Mouse (Mus musculus) cerebellum, adult 11 months (tissue): ENCODE results near the gene Rrp1.

Experiments
- DNase-seq: peaks from one replicate; pipeline ENCODE4 v3.0.0; 2022

The Rrp1 gene

GRCm38 (mm10) chr10:78412319-78413151, at the start of gene Rrp1:
Rrp1 (minus strand) TSS chr10:78413043.
- DNase-seq, result peak; percentile 97

GRCm38 (mm10) chr10:78461767-78462166, 48.9 kb upstream of the Rrp1 start:
- DNase-seq, result no peak

GRCm38 (mm10) chr10:78460463-78460862, 47.6 kb upstream of the Rrp1 start:
- no peak for DNase-seq

GRCm38 (mm10) chr10:78458348-78459111, 45.7 kb upstream of the Rrp1 start:
- no peak for DNase-seq

- DNase-seq, result no peak
These were observed 44.9 kb upstream of the Rrp1 start for GRCm38 (mm10) chr10:78457495-78458347.

- no peak for DNase-seq
These were observed 43.9 kb upstream of the Rrp1 start for GRCm38 (mm10) chr10:78456696-78457095.

GRCm38 (mm10) chr10:78452641-78453040, 39.8 kb upstream of the Rrp1 start:
- no peak for DNase-seq

- no peak for DNase-seq
These were observed 37.9 kb upstream of the Rrp1 start for GRCm38 (mm10) chr10:78450761-78451160.

- no peak for DNase-seq
These were observed 34.6 kb upstream of the Rrp1 start for GRCm38 (mm10) chr10:78447396-78447795.

- DNase-seq, result no peak
These were observed 33.4 kb upstream of the Rrp1 start for GRCm38 (mm10) chr10:78446195-78446594.

GRCm38 (mm10) chr10:78442292-78442691, 29.4 kb upstream of the Rrp1 start:
- DNase-seq, result no peak

- no peak for DNase-seq
These were observed 28.8 kb upstream of the Rrp1 start for GRCm38 (mm10) chr10:78441606-78442005.

- no peak for DNase-seq
These were observed 28.0 kb upstream of the Rrp1 start for GRCm38 (mm10) chr10:78440812-78441211.

GRCm38 (mm10) chr10:78439990-78440389, 27.1 kb upstream of the Rrp1 start:
- DNase-seq, result no peak

- DNase-seq, result no peak
These were observed 26.7 kb upstream of the Rrp1 start for GRCm38 (mm10) chr10:78439550-78439949.

- peak; percentile 75 for DNase-seq
These were observed 25.3 kb upstream of the Rrp1 start for GRCm38 (mm10) chr10:78438094-78438493.

GRCm38 (mm10) chr10:78432853-78433252, 20.0 kb upstream of the Rrp1 start:
- DNase-seq, result no peak

- DNase-seq, result no peak
These were observed 16.9 kb upstream of the Rrp1 start for GRCm38 (mm10) chr10:78429776-78430175.

GRCm38 (mm10) chr10:78429180-78429579, 16.3 kb upstream of the Rrp1 start:
- DNase-seq, result no peak

- no peak for DNase-seq
These were observed 15.2 kb upstream of the Rrp1 start for GRCm38 (mm10) chr10:78428070-78428469.

GRCm38 (mm10) chr10:78426117-78426735, 13.4 kb upstream of the Rrp1 start:
- DNase-seq, result no peak

GRCm38 (mm10) chr10:78425181-78426041, 12.6 kb upstream of the Rrp1 start, which contains the start of gene Cstb:
Cstb (plus strand) TSS chr10:78425669.
- peak; percentile 84 for DNase-seq
